Mouse (Mus musculus) bone marrow macrophage, adult 2 months (primary cell): Measurements from ENCODE around the gene Plin5.

Source experiments
- CTCF ChIP-seq: IDR thresholded peaks from 2 replicates; pipeline ENCODE4 v1.5.1; 2012; ENCODE audit warnings: low read depth, mild to moderate bottlenecking, low read length, moderate library complexity
- POLR2A ChIP-seq: IDR thresholded peaks from 2 replicates; pipeline ENCODE4 v1.6.1; 2012; ENCODE audit warnings: mild to moderate bottlenecking, low read depth, low read length, borderline replicate concordance

GRCm38 (mm10) chr17:56163523-56164102 lies 46.2 kb upstream of the Plin5 start:
- TF ChIP-seq CTCF (no peak), POLR2A (no peak)
